Mouse (Mus musculus): Measurements from ENCODE around the gene Muc4.

DNA sequence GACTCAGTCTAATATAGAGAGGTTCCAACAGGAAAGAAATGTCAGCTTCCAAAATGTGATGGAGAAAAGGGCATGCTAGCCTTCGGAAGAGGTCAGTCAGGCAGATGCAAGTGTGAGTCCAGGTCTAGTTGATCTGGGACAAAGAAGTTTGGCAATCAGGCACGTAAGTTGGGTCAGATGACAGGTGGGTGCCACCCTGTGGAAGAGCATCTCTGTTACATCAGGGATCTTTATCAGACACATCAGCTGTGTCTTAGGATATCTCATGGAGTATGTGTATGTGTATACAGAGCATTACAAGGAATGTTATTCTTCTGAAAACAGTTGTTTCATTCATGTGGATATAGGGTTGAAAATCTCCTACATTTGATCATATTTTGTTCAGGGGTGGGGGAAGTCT is 28.9 kb downstream of the Muc4 start:
- TF ChIP-seq CTCF (IDR thresholded peaks at IDR 0.05; ENCODE audit: borderline replicate concordance, control insufficient read depth, extremely low read depth, insufficient read depth, low read length, poor library complexity) (no peak), POLR2A (IDR thresholded peaks at IDR 0.05; ENCODE audit: control insufficient read depth, extremely low read depth, insufficient read depth, low read length, poor library complexity) (no peak)

Measured in thymus, adult 2 months (tissue).